Mouse (Mus musculus): ENCODE results near the gene Fancd2os. TPM values are rescaled to one million over a fixed set of nuclear protein-coding genes. Genes with fewer than 3 reads are reported as not detected.
A peak's percentile ranks its signal among the peaks of the same experiment; 100 is the strongest.

Fancd2os gene
- polyA plus RNA-seq (2017; shearing (Covaris generic)) = not detected

DNA sequence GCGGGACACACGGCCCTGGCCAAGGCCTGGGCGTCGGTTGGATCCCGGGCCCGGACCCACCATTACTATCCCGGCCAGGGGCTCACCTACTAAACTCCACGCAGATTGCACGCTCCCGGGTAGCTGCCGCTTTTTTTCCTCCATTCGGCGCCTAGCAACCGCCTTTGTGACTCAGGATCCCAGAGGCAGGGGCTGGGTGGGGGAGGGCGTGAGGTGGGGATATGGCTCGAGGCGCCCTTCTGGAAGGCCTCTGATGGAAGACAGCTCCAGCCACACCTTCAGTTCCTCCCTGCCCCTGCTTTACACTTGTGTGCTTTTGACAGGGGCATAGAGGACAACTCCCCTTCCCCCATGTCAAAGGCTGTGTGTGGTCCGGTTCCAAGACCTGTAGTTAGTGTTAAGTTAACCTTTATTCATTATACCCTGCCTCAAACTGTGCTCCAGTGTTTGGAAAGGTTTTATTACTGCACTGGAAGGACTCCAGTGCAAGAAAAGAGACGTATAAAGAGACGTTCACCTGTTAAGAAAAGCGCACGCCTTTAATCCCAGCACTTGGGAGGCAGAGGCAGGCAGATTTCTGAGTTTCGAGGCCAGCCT is at the start of gene Fancd2os:
Gene Fancd2os (minus strand): TSS at position 173 of the 597 bp plus-strand sequence.
- no peak for ATAC-seq

DNA sequence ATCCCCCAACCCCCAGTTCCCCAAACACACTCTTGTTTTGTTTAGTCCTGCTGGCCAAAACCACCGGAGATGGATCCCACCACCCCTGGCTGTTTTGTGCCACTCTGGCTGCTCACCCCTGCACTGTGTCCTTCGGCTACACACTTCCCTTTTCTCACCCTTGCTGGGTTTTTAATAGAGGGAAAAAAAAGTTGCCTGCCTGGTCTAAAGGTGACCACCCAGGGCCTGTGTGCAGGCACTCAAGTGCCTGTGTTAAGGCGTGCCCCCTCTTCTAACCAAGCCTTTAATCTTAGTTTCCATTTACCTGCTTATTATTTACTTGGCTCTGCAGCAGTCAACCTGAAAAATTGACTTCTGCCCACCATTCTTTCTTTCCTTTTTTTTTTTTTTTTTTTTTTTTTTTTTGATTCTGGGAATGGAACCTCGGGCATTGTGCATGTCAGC is 49.7 kb upstream of the Fancd2os start:
- ATAC-seq = no peak

DNA sequence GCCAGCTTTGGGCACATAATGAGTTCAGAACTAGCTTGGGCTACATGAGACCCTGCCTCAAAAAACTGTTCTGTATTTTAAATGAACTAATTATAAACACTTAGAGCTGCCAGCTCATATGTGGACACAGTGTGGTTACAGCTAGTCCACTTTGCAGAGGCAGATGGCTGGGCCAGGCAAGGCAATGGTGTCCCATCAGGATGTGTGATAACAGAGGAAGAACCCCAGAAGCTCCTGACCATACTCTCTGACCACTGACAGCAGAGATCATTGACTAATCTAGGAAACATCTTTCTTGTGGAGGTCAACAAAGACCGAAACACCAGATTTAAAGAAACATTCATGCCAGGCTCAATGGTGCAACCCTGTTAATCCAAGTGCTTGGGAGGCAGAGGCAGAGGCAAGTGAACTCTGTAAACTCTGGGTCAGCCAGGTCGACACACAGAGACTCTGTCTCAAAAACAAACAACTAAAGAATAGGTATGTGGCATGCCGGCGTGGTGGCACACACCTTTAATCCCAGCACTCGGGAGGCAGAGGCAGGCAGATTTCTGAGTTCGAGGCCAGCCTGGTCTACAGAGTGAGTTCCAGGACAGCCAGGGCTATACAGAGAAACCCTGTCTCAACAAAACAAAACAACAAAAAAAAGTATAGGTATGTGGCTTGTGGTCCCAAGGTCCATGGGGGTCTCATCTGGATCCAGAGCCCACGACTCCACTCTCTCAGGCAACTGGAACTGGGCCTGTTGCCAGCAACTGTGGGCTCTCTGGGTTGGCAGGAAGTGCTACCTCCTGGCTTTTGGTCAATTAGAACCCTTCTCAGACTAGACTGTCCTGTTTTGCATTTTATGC is 49.1 kb upstream of the Fancd2os start:
- ATAC-seq = no peak

DNA sequence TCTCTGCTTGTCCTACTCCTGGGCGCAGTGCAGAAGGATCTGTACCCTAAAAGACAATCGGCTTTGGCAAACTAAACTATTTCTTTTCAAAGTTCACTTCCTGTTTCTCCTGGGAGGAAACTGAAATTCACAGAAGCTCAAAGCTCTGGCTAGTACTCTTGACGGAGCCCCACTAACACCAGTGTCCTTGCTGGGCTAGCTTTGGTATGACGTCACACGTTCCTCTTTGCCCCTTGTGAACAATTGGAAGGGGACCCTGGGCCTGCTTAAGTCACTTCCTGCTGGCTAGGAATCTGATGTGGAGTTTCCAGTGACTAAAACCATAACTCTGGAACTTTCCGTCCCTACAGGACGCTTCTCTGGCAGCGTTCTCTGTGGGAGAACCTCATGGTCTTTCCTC is 44.3 kb upstream of the Fancd2os start:
- ATAC-seq = peak; percentile 65

DNA sequence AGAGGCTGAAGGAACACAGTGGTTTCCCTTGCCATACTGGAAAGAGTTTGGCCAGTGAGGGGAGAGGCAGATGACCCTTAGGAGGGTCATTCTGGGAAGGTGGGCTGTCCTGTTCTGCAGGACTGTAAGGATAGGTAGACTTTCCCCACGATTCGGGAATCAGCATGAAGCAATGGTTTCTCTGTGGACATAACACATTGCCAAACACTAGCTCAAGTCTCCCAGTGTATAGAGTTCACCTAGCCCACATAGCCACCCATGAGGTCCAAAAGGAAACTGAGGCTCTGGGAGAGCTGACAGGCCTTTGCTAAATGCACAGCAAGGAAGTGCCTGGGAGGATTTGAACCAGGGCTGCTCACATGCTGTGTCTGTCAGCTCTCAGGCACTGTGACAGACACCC is 43.5 kb upstream of the Fancd2os start:
- no peak for ATAC-seq

DNA sequence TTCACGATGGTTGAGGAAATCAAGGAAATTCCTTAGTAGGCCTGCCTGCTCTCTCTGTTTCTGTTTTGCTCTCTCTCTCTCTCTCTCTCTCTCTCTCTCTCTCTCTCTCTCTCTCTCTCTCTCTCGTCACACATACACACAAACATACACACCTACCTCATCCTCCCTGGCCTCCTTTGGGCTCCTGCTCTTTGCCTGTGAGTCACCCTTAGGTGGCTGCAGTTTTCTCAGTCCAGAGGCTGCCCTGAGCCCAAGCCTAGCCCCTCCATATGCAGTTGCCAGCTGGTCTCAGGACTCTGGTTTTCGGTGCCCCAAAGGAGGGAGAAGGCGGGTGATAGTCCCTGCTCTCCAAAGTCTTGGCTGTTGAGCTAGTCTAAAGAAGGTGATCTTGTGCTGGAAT is 42.5 kb upstream of the Fancd2os start:
- ATAC-seq = no peak

DNA sequence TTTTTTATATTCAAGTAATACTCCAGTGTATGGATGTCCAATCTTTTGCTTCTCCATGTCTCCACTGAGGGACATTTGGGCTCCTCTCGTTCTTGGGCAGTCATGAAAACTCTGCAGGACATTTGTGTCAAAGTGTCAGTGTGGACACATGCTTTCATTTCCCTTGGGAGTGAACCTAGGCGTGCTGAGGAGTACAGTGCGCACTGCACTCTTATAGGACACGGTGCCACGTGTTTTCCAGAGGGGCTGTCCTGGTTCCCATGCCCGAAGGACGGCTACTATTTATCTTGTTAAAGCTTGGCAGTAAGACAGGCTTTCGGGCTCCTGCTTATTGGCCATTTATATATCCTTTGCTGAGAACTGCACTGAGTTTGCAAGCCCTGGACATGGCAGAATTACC is 42.1 kb upstream of the Fancd2os start:
- no peak for ATAC-seq

DNA sequence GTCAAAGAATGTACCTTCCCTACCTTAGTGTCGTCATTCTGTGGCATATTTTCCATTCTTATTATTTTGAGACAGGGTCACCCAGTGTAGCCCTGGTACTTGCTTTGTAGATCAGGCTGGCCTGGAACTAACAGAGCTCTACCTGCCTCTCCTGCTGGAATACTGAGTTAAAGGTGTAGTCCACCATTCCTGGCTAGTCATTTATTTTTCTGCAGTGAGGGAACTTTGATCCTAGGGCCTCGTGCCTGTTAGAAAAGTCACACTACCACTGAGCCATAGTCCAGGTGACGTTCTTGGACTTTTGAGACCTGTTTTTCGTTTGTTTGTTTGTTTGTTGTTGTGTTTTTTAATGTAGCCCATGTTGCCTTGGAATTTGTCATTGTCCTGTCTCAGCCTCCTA is 38.7 kb upstream of the Fancd2os start:
- no peak for ATAC-seq

DNA sequence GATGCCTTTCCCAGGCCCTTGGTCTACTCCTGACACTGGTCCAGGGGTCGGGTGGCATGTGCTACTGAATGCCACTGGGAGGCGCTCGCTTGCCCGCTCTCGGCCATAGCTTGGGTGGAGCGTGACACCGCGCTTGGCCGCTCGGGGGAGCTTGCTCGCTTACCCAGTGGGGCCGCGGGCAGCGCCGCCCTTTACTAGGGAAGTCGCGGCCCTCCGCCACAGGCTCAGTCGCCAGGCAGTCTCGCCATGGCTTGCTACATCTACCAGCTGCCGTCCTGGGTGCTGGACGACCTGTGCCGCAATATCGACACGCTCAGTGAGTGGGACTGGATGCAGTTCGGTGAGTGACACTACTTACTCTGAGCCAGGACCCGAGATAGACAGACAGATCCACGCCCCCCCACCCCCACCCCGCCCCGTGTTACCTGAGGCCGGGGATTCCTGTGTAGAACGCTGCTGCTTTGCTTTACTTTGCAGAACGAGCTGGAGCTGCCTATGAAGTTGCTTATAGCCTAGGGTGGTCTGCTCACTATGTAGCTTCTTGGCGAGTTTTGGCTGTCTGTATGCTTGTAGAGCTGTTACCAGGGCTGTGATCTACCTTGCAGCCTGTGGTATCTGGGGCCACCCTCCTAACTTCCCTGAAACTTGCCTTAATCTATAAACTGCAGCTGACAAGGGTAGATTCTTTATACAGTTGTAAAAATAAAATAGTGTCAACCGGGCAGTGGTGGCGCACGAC is 38.0 kb upstream of the Fancd2os start, which contains the start of gene Irak2:
Gene Irak2 (plus strand): TSS at position 166 of the 739 bp plus-strand sequence.
- peak; percentile 97 for ATAC-seq

DNA sequence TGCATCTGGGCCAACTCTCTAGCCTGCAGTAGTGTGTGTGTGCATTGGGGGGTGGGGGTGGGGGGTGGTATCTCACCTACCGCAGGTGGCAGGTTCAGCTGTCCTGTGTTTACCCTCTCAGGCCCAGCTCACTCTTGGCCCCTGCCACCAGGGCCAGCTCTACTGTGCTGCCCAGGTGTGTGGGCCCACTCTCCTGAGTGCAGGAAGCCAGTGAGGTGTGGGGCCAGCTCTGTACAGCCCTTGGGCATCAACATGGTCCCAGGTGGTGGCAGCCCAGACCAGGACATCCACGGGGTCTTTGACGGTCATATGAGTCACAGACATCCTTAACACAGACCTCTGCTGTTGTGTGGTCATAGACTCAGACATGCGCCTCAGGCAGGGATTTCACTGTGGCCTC is 32.3 kb upstream of the Fancd2os start:
- no peak for ATAC-seq

DNA sequence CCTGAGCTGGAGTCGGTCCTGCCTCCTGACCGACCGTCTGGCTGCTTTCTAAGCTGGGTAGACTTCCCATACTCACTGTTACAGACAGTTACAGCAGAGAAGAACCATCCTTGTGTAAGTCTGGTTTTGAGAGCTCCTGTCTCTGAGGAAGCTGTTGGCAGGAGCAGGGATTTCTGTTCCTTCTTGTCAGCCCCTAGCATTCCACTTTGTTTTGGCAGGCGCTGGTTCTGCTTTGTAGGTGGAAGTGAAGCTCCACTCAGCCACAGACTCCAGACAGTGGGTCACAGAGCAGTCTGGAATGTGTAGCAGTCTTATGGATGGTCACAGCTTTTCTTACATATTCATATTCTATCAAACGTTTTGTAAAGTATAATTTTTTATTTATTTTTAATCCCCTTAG is 29.8 kb upstream of the Fancd2os start:
- no peak for ATAC-seq

DNA sequence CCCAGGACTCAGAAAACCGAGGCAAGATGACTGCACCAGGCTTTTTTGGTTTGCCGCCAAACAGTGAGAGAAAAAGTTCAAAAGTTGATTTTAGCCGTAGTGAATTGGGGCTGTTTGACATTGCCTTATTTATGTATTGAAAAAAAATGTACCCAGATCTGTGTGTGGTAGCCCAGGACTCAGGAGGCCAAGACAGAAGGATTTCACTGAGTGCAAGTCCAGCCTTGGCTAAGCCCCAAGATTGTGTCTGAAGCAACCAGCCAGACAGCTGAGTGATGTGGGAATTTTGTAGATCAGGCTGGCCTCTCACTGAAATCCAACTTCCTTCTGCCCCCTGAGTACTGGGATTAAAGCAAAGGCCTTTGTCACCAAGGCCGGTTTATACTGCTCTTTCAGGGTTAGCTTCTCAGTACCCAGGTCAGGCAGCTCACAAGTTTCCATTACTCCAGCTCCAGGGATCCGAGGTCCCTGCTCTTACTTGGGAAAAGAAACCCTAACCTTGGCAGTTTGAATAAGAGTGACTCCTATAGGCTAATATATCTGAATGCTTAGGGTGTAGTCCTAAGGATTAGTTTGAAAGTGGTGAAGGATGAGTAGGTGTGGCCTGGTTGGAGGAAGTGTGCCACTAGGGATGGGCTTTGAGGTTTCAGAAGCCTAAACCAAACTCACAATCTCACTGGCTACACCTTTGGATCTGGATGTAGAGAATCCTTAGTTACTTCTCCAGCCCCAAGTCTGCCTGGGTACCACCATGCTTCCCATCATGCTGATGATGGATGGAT is 24.7 kb upstream of the Fancd2os start:
- no peak for ATAC-seq

DNA sequence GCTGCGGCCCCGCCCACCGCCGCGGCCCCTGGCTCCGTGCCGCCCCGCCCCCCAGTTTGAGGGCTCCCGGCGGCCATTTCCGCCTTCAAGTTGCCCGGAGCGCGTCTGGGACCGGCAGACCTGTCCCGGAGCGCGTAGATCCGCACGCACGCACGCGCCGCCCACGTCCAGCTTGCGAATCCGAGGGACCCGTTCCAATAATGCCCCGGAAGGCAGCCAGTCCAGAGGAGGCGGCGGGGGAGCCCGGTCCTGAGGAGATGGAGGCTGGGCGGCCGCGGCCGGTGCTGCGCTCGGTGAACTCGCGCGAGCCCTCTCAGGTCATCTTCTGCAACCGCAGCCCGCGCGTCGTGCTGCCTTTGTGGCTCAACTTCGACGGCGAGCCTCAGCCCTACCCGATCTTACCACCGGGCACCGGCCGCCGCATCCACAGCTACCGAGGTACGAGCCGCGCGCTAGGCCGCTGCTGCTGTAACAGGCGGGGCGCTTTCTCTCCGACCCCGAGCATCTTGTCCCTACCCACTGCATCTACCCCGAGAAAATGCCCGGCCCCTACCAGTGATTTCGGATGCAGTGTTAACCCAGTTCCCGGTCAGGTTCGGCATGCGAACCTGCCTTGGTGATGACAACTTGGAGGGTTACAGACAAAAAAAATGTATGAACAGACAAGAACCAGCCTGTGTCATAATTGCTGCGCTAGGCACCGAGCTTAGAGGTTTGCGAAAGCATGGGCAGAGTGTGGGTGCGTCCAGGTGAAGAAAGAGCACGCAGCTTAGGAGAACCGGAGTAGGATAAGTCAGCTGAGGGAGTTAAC is 23.6 kb upstream of the Fancd2os start, which contains the start of gene Vhl:
Gene Vhl (plus strand): TSS at position 19 of the 811 bp plus-strand sequence.
- ATAC-seq = peak; percentile 84

DNA sequence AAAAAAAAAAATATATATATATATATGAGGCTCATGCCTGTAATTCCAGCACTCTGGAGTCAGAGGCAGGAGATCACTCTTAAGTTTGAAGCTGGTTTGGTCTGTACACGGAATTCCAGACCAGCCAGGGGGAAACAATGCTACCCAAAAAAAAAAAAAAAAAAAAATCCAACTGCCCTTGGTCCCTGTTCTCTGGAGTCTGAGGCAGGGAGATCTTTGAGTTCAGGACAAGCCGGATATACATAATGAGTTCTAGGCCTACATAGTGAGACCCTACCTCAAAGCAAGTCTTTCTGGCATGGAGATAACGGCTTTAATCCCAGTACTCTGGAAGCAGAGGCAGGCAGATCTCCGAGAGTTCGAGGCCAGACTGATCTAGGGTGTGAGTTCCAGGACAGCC is 22.9 kb upstream of the Fancd2os start:
- peak; percentile 13 for ATAC-seq

DNA sequence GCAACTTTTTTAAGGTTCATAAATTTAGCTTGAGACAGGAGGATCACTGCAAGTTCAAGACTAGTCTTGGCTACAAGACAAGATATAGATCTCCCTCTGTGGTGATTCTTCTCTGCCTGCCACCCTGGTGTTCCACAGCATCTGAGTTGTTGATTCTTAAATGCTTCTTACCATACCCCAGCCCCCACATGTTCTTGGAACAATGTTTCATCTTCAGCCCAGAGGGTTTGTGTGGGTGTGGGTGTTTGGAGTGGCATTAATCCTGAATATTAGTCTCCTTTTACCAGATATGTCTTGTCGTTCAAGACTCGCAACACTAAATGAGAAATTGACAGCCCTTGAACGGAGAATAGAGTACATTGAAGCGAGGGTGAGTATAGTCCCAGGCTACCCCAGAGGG is 15.0 kb upstream of the Fancd2os start:
- ATAC-seq = no peak

DNA sequence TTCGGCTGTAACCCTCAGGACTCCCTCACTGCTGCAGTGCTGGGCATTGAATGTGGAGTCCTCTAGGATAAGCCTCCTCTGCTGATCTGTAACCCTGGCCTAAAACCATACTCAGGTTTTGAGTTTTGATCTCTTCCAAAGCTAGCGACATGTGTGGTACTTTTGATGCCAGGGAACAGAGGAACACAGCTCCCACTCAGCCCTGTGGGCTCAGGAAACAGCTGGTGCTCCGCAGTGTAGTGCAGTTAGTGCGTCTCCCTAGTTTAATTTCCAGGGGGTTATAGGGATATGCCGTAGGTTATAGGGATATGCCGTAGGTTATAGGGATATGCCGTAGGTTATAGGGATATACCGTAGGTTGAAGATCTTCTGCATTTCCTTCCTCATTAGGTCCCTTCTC is 14.5 kb upstream of the Fancd2os start:
- no peak for ATAC-seq

DNA sequence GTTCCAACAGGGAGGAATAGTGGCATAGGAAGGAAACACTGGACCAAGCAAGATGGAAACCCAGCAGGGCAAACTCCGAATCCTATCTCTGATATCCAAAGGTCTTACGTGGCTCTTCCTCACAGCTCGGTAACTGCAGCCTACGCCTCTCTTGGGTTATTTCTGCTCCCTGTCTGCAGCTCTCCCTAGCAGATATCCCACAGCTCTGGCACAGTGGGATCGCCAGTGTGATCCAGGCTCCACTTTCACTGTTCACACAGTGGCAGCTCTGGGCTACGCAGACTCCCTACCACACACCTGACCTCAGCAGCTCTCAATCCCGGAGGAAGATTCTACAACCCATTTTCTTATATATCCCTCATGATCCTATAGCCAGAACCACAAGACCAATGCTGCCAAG is 13.6 kb upstream of the Fancd2os start:
- no peak for ATAC-seq

DNA sequence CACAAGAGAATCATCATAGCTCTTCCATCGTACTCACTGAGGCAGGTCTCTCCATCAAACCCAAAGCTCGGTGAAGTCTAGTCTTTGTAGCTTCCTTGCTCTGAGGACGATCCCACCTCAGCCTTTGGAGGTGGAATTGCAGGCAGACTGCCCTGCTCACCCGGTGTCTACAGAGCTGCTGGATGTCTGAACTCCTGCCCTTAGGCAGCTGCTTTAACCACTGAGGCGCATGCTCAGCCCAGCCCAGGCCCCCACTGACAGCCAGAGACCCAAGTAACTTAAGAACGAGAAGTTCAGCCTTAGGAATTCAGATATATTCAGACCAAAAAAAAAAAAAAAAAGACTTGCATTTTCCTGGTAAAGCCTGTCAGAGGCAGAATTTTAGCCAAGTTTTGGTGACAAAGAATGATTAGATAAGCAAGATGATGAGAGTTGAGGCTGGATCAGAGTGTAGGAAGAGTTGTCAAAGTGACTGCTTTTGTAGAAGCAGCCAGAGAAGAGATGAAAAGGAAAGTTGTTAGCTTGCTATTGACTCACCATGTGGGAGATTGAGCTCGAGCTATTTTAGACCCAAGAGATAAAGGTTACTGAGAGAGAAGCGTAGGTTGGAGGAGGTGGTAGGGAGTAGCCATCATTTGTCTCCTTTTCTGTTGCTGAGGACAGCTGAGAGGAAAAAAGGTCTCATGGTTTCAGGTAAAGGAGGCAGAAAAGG is 11.9 kb upstream of the Fancd2os start:
- ATAC-seq = peak; percentile 49

DNA sequence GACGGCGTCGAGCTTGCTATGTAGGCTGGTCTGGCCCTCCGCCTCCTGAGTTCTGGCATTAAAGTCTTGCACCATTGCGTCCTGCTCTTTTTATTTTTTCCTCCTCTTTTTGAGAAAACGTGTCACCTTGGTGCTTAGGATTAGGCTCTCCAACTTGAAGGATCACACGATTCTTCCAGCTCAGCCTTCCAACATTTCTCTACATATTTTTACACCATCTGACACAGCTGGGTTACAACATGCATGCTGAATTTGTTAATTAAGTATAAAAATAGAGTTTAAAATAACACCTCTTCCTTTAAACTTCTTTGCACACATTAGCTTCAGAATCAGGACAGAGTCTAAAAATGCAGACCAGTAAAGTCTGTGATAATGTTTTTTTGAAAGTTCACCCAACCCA is 8.8 kb upstream of the Fancd2os start:
- no peak for ATAC-seq

DNA sequence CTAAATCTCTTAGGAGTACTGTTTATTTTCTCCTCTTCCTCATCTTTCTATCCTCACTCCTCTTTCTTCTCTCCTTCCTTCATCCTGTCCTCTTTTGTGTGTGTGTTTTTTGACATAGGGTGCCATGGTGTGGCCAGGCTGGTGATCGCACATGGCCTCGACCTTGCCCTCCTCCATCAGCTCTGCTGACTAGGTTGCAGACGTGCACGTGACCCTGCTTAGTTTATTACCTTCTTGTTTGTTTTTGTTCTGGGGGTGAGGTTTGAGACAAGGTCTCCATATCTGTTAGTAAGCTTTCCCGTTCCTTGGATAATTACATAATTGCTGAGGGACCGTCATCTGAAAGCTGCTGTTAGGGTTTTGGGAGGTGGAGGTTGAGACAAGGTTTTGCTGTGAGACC is 8.4 kb upstream of the Fancd2os start:
- ATAC-seq = no peak

DNA sequence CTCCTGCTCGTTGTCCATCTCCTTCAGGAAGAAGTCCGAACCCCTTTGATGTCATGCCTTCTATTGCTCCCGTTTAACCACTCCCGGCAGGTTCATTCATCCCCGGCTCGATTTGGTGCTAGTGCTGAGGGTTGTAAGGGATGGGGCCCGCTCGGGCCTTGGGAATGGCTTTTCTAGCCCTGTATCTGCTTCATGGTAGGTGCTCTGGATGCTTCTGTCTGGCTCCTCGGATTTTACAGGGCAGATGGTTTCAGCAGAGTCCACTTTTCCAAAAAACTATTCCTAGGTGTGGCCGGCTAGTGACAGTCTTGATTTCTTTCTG is 4.7 kb upstream of the Fancd2os start:
- peak; percentile 16 for ATAC-seq
